Mouse (Mus musculus) midbrain, postnatal 0 days (tissue): ENCODE data around the gene Pmepa1. TPM values are rescaled to one million over a fixed set of nuclear protein-coding genes. Genes with fewer than 3 reads are reported as not detected.

ENCODE experiments used
- ATAC-seq: fragments of 200-750 bp; cut with Nextera tagmentation; 2 replicates; pipeline ENCODE4 v1.8.0; 2017; ENCODE audit warnings: moderate number of reproducible peaks, mild to moderate bottlenecking, moderate TSS enrichment, moderate library complexity; ENCODE audit not compliant: low FRiP score
- DNase-seq: peaks from one replicate; pipeline ENCODE4 v3.0.0-alpha.2; 2015; ENCODE audit warnings: low spot score
- H3K27ac ChIP-seq: fragments of 300-500 bp; sonication (generic); 2 replicates; pipeline ENCODE4 v1.5.1; 2014; ENCODE audit warnings: low read depth, mild to moderate bottlenecking, low read length, mixed read lengths
- H3K27me3 ChIP-seq: fragments of 300-500 bp; sonication (generic); 2 replicates; pipeline ENCODE4 v1.6.1; 2014; ENCODE audit warnings: low read length, control low read depth, mixed read lengths; ENCODE audit not compliant: insufficient read depth
- H3K36me3 ChIP-seq: fragments of 300-500 bp; sonication (generic); 2 replicates; pipeline ENCODE4 v1.6.1; 2014; ENCODE audit warnings: low read length, control low read depth, mixed read lengths; ENCODE audit not compliant: insufficient read depth
- H3K4me1 ChIP-seq: fragments of 300-500 bp; sonication (generic); 2 replicates; pipeline ENCODE4 v1.6.1; 2014; ENCODE audit warnings: mild to moderate bottlenecking, control low read depth, antibody characterized with exemption, low read length, mixed read lengths; ENCODE audit not compliant: insufficient read depth
- H3K4me2 ChIP-seq: fragments of 300-500 bp; sonication (generic); 2 replicates; pipeline ENCODE4 v1.6.1; 2014; ENCODE audit warnings: low read depth, mild to moderate bottlenecking, low read length, mixed read lengths; ENCODE audit not compliant: poor library complexity, severe bottlenecking
- H3K4me3 ChIP-seq: fragments of 300-500 bp; sonication (generic); 2 replicates; pipeline ENCODE4 v1.5.1; 2014; ENCODE audit warnings: low read depth, mild to moderate bottlenecking, low read length, moderate library complexity
- H3K9ac ChIP-seq: fragments of 300-500 bp; sonication (generic); replicated peaks from 2 replicates; pipeline ENCODE4 v1.6.1; 2014; ENCODE audit warnings: mild to moderate bottlenecking, low read length, moderate library complexity, mixed read lengths; ENCODE audit not compliant: poor library complexity, severe bottlenecking
- H3K9me3 ChIP-seq: fragments of 300-500 bp; sonication (generic); 2 replicates; pipeline ENCODE4 v1.6.1; 2016; ENCODE audit warnings: low read length, control low read depth
- CTCF ChIP-seq: IDR thresholded peaks from 2 replicates; pipeline ENCODE4 v1.5.1; 2016; ENCODE audit warnings: antibody characterized with exemption, mild to moderate bottlenecking
- WGBS: fragments of 180-500 bp; shearing (Covaris S2); extraction: QIAGEN DNeasy Blood & Tissue Kit; methylation state at CpG from one replicate; pipeline ENCODE4 v1.1.7; 2014; 5-methylcytosine and 5-hydroxymethylcytosine counted together
- polyA plus RNA-seq: library from polyadenylated mRNA; unstranded; fragments of >200 nt; fragmentation: Nextera tagmentation; extraction: Ambion mirVana; gene quantifications from 2 replicates; pipeline ENCODE4 v1.2.1, GENCODE M21; 2015
- total RNA-seq: library from RNA; depleted of rRNA; stranded (reverse); fragments of >200 nt; gene quantifications from 2 replicates; pipeline ENCODE4 v1.2.3, GENCODE M21; 2014

The Pmepa1 gene
- total and polyA plus RNA-seq, 2 experiments from 2014 or later = 2.3 to 12.8 TPM

DNA sequence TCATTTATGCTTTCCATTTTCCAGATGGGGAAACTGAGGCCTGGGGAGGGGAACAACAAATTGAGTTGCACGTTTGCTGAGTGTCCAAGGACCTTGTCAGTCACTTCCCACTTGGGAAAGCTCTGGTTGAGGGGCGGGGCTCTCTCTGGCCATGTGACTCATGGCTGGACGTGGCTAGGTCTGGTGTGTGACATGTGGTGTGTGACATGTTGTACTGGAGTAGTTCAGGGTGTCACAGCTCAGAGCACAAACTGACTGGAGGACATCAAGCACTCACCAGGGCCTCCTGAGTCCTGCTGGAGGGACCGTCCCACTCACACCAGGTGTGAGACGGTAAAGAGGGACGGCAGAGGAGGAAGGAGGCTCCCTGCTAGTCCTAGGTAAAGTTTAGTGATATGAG is 91.1 kb downstream of the Pmepa1 start:
- H3K27me3 ChIP-seq = no peaks in the 10 kb centered on the region
- no peaks in the 10 kb centered on the region for H3K9me3 ChIP-seq
- no peaks in the 10 kb centered on the region for H3K4me1 ChIP-seq
- H3K9ac ChIP-seq = no peak overlapping the region
- no peaks in the 10 kb centered on the region for H3K36me3 ChIP-seq
- TF ChIP-seq CTCF = no peak
- H3K4me3 ChIP-seq = no peak overlapping the region
- H3K27ac ChIP-seq = no peak overlapping the region
- H3K4me2 ChIP-seq = no peak overlapping the region
- WGBS = 70% methylated on average over 6 of the region's 6 CpGs
- DNase-seq (no peak), ATAC-seq (no peak)

DNA sequence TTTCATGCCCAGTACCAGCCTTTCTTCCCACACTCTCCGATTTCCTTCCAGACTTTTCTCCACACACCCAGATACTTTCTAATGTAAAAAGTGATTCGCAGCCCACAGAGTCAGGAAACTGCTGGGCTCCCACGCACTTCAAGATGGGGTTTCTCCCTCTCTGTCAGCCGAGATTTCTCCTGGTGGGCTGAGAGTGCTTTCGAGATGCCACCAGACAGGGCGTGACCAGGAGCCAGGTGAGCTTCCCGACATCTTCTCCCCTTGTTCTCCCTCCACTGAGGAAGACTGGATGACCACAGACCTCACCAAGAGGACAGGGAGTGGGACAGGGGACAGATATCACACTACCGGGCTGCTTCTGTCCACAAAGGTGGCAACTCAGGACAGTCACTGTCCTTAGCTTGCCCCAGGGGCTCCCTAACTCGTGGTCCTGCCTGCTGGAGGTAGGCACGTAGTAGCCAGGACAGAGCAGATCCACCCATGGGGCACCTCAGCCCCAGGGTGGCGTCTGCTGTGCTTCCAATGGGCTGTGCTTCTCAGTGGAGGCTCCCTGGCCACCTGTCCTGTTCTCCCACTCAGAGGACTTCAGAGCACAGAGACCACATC is 91.8 kb downstream of the Pmepa1 start:
- Histone ChIP-seq H3K9ac (no peak overlapping the region), H3K4me1 (no peaks in the 10 kb centered on the region), H3K27me3 (no peaks in the 10 kb centered on the region), H3K4me2 (no peak overlapping the region), H3K9me3 (no peaks in the 10 kb centered on the region), H3K4me3 (no peak overlapping the region), H3K27ac (no peak overlapping the region), H3K36me3 (no peaks in the 10 kb centered on the region)
- WGBS = 68% methylated on average over 11 of the region's 11 CpGs
- no peak for DNase-seq
- no peak for ATAC-seq
- TF ChIP-seq CTCF = no peak

- Histone ChIP-seq H3K27ac (no peak overlapping the region), H3K9me3 (no peaks in the 10 kb centered on the region), H3K9ac (no peak overlapping the region), H3K27me3 (no peaks in the 10 kb centered on the region), H3K36me3 (no peaks in the 10 kb centered on the region), H3K4me3 (no peak overlapping the region), H3K4me1 (no peaks in the 10 kb centered on the region), H3K4me2 (no peak overlapping the region)
- TF ChIP-seq CTCF = peak; percentile 81
- ATAC-seq = no peak
- DNase-seq = peak; percentile 72
- WGBS = 6% methylated on average over 8 of the region's 8 CpGs
Measured at GRCm38 (mm10) chr2:173183836-173184460, 92.4 kb downstream of the Pmepa1 start.

DNA sequence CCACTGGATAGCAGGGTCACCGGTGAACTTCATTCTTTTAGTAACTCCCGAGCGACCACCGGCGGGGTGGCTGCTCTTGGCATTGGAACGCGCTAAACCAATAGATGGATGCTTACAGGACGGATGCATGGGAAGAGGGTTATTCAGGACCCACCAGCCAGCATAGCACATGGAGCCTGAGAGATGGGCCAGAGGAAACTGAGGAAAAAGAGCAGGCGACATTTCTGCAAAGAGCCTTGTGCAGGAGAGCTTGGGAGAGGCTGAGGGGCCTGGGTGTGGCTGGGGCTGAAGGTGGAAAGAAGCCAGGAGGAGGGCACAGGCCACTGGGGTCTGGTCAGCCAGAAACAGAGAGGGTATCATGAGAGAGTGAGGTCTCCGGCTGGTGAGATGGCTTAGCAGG is 93.0 kb downstream of the Pmepa1 start:
- no peak for TF ChIP-seq CTCF
- no peaks in the 10 kb centered on the region for H3K27me3 ChIP-seq
- no peak for ATAC-seq
- H3K36me3 ChIP-seq = no peaks in the 10 kb centered on the region
- no peak overlapping the region for H3K9ac ChIP-seq
- DNase-seq = no peak
- 86% methylated on average over 10 of the region's 10 CpGs for WGBS
- no peak overlapping the region for H3K27ac ChIP-seq
- H3K4me1 ChIP-seq = no peaks in the 10 kb centered on the region
- H3K4me2 ChIP-seq = no peak overlapping the region
- no peaks in the 10 kb centered on the region for H3K9me3 ChIP-seq
- no peak overlapping the region for H3K4me3 ChIP-seq

- WGBS = 80% methylated on average over 7 of the region's 7 CpGs
- H3K4me2 ChIP-seq = no peak overlapping the region
- no peak for DNase-seq
- H3K4me3 ChIP-seq = no peak overlapping the region
- TF ChIP-seq CTCF = no peak
- H3K4me1 ChIP-seq = no peaks in the 10 kb centered on the region
- no peaks in the 10 kb centered on the region for H3K9me3 ChIP-seq
- ATAC-seq = no peak
- no peaks in the 10 kb centered on the region for H3K36me3 ChIP-seq
- no peak overlapping the region for H3K9ac ChIP-seq
- no peaks in the 10 kb centered on the region for H3K27me3 ChIP-seq
- no peak overlapping the region for H3K27ac ChIP-seq
Measured at GRCm38 (mm10) chr2:173182796-173183195, 93.5 kb downstream of the Pmepa1 start.

DNA sequence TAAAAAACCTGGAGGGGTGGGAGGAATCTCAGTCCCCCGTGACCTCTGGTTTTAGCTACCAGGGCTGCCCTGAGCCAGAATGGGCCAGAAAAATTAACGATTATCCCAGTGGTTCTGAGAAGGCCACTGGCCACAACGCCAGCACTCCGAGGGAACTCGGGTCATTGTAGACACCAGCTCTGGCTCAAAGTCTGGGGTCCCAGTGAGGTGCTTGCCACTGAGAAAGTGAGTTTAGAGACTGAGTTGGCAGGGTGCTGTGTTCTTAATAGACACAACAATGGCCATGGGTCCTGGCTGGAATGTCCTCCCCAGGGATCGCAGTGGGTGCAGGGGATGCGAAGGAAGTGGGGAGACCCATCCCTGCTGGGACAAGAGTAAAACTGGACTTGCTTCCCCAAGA is 94.4 kb downstream of the Pmepa1 start:
- Histone ChIP-seq H3K4me1 (no peaks in the 10 kb centered on the region), H3K4me3 (no peak overlapping the region), H3K36me3 (no peaks in the 10 kb centered on the region), H3K4me2 (no peak overlapping the region), H3K9ac (no peak overlapping the region), H3K27ac (no peak overlapping the region), H3K27me3 (no peaks in the 10 kb centered on the region), H3K9me3 (no peaks in the 10 kb centered on the region)
- TF ChIP-seq CTCF = no peak
- DNase-seq (no peak), ATAC-seq (no peak)
- WGBS = 90% methylated on average over 7 of the region's 7 CpGs
